Mouse (Mus musculus) bone marrow, adult 2 months (tissue): ENCODE data around the gene Nsmce4a.

ENCODE experiments used
- CTCF ChIP-seq: fragments of 200-500 bp; IDR thresholded peaks from 2 replicates; pipeline ENCODE4 v1.5.1; 2011; ENCODE audit warnings: low read length, control low read depth; ENCODE audit not compliant: control insufficient read depth, insufficient read depth
- POLR2A ChIP-seq: fragments of 200-500 bp; IDR thresholded peaks from 2 replicates; pipeline ENCODE4 v1.6.1; 2011; ENCODE audit warnings: low read depth, mild to moderate bottlenecking, control low read depth, low read length, borderline replicate concordance; ENCODE audit not compliant: control insufficient read depth

GRCm38 (mm10) chr7:130519096-130520048 is 53.5 kb downstream of the Nsmce4a start:
- peak; percentile 44; the same call in 1 of the 2 replicates for TF ChIP-seq POLR2A
- TF ChIP-seq CTCF = no peak
